In genomic region chr6:99452638-99453185, GRCm38 (mm10) we compare ENCODE assay signal across 9 mouse cellular contexts.
DNase-seq lines count a peak whose midpoint lies in the region; ATAC-seq and TF ChIP-seq lines count a peak whose summit lies in the region.
"Had no signal": no experiment of that assay in that cellular context is flagged by ENCODE, and none has a peak within 500 bp of the region (broad histone marks: within the 10 kb centered on the region; RNA-seq: fewer than 3 reads in every experiment).

No protein-coding gene starts in this region.

- ATAC-seq in cerebellum, adult (ENCODE audit: insufficient number of reproducible peaks, low FRiP score, low TSS enrichment) = no peak

- 62% methylated on average over 2 of the region's 2 CpGs for WGBS in liver, adult 2 months
- 63% methylated on average over 2 of the region's 2 CpGs for WGBS in lung, adult 2 months

- TF ChIP-seq CTCF in liver, adult 2 months (IDR thresholded peaks at IDR 0.05; ENCODE audit: low read depth, low read length) = peak; percentile 45
- peak; percentile 78 for TF ChIP-seq CTCF in lung, adult 2 months (IDR thresholded peaks at IDR 0.05; ENCODE audit: insufficient read depth, low read length)

- peaks cover 7% of the 10 kb centered on the region; the same call in 1 of the 2 replicates for H3K36me3 ChIP-seq in liver, adult 2 months (ENCODE audit: control insufficient read depth, insufficient read depth, low read length)

- no peak overlapping the region for H3K27ac ChIP-seq in liver, adult 2 months (replicated peaks; ENCODE audit: insufficient read depth, low read depth, low read length)

- no peak overlapping the region for H3K9ac ChIP-seq in liver, adult 2 months (ENCODE audit: low read depth, low read length)

- no peaks in the 10 kb centered on the region for H3K27me3 ChIP-seq in liver, adult 2 months (ENCODE audit: control insufficient read depth, insufficient read depth, low read length)

- H3K79me2 ChIP-seq in liver, adult 2 months (ENCODE audit: control insufficient read depth, insufficient read depth, low read length) = 0 out of 2 replicates have a peak, but pooled peaks cover 7% of the 10 kb centered on the region

- TF ChIP-seq POLR2A in liver, adult 2 months (IDR thresholded peaks at IDR 0.05; ENCODE audit: extremely low read depth, insufficient read depth, low read length) = no peak
- no peak for TF ChIP-seq POLR2A in lung, adult 2 months (IDR thresholded peaks at IDR 0.05; ENCODE audit: borderline replicate concordance, extremely low read depth, low read depth, low read length)

- no peak overlapping the region for H3K4me3 ChIP-seq in liver, adult 2 months (ENCODE audit: insufficient read depth, low read depth, low read length)
- no peak overlapping the region for H3K4me3 ChIP-seq in lung, adult 2 months (replicated peaks; ENCODE audit: extremely low read depth, low read depth, low read length)
- H3K4me3 ChIP-seq: myocyte had no signal

- H3K4me1 ChIP-seq in liver, adult 2 months (ENCODE audit: control insufficient read depth, insufficient read depth, low read length) = peaks cover 3% of the 10 kb centered on the region; the same call in 1 of the 2 replicates
- H3K4me1 ChIP-seq in lung, adult 2 months (ENCODE audit: control insufficient read depth, insufficient read depth, low read length) = no peaks in the 10 kb centered on the region; the same call in 1 of the 2 replicates

- no peak for DNase-seq in liver, adult 2 months (ENCODE audit: extremely low read depth, low read depth, low spot score)
- DNase-seq in liver (no peak), R1 (ENCODE audit: low read depth, low spot score) (peak; percentile 37)
- no peak for DNase-seq in lung, adult 2 months
- peak; percentile 67 for DNase-seq in thymus, postnatal 0 days (ENCODE audit: low spot score)
- DNase-seq in layer of hippocampus, adult 9-10 months (ENCODE audit: low spot score) = no peak
- no peak for DNase-seq in ovary, adult 18-20 months (ENCODE audit: low spot score)

Comparison
In these comparisons a context has a peak if more than half of its experiments do, and no peak if none do; other contexts are left out.
1. DNase-seq: peak in R1 (single experiment) and thymus, postnatal 0 days (single experiment); none in liver, adult 2 months (single experiment), liver (single experiment), lung, adult 2 months (single experiment), layer of hippocampus, adult 9-10 months (single experiment) and ovary, adult 18-20 months (single experiment).